Mouse (Mus musculus): ENCODE measurements at regions not wholly inside any gene's neighbourhood (a gene's known extent, or its start where the extent isn't known, plus 50 kb on each side); places are given as distances from the start of the nearest gene placed in this dataset.
A peak's percentile ranks its signal among the peaks of the same experiment; 100 is the strongest.
"Not testable (repeated sequence)": the region's sequence is repeated elsewhere in the genome, so short reads cannot be mapped to it uniquely, and the experiment has no call there.

DNA sequence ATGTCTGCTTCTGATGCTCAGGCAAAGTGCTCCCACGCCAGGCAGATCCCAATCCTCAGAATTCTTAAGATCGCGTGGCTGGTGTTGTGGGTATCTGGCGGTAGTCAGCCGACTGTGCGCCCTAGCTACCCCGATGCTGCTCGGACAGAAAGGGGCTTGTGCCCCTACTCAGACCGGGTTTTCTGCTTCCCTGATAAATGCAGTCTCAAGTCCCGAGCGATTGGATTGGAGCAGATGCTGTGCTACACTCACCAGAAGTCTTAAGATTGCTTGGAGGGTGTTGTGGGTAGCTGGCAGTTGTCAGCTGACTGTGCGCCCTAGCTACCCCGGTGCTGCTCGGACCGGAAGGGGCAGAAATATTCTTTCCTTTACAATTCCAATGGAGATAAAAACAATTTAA, 99.3 kb downstream of the Gm7489 start:
- ATAC-seq (ENCODE audit: low FRiP score); H3K9me3 ChIP-seq; H3K4me1 ChIP-seq (replicated peaks); H3K9ac ChIP-seq; H3K4me3 ChIP-seq; H3K27ac ChIP-seq; H3K27me3 ChIP-seq; H3K4me2 ChIP-seq; H3K36me3 ChIP-seq: not testable (repeated sequence)
- WGBS, result 91% methylated on average over 15 of the region's 15 CpGs

DNA sequence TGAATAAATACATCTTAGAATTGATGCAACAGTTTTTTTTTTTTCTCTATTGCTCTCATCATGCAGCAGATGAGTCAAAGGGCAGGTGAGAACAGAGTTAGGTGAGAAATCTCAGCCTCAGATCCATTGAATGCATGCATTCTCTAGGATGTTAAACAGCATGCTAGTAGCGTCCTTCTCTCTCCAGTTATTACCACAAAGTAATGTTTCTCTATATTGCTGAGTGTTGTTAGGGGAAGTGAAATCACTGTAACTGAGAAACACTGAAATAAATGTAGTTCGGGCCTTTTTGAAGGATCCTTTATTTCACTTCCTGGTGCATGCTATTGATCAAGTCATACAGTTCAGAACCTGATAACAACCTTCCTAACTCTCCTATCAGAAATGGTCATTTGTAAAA, 105.2 kb downstream of the Gm7489 start:
- Histone ChIP-seq H3K4me3 (no peak overlapping the region), H3K27ac (no peak overlapping the region), H3K9me3 (no peaks in the 10 kb centered on the region), H3K4me1 (replicated peaks) (no peaks in the 10 kb centered on the region), H3K9ac (no peak overlapping the region), H3K27me3 (no peaks in the 10 kb centered on the region), H3K4me2 (no peak overlapping the region), H3K36me3 (no peaks in the 10 kb centered on the region)
- WGBS, result 83% methylated on average over 2 of the region's 2 CpGs
- ATAC-seq (ENCODE audit: low FRiP score), result no peak

DNA sequence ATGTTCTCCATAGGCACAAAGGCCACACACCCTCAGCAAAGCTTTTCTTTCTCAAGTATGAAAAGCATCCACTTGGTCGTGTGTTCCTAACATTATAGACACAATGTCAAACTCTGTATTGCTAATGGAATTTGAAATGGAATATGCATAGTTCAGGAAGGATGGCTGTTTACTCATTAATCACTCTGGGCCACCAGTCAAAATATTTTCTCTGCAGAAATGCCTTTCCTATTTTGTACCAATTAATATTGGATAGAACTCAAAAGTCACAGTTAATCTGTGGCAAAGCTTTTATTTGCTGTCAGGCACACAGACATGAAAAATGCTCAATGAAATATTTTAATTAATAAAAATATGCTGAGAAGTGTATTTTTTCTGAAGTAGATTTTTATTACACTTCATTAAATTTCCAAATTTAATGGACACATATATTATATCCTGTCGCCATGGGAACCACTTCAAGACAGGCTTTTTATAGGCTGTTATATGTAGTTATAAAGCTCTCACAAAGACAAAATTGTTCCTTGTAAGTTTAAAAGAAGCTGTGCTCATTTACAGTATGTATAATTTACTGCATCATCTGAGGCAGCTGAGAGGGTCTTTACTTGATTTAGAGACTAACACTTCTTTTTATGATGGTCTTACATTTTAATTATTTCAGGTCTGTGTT, 110.6 kb downstream of the Gm7489 start:
- 73% methylated on average over 2 of the region's 2 CpGs for WGBS
- ATAC-seq (ENCODE audit: low FRiP score), result no peak
- H3K36me3 ChIP-seq, result no peaks in the 10 kb centered on the region
- no peaks in the 10 kb centered on the region for H3K27me3 ChIP-seq
- no peak overlapping the region for H3K27ac ChIP-seq
- no peaks in the 10 kb centered on the region for H3K4me1 ChIP-seq (replicated peaks)
- H3K9me3 ChIP-seq, result no peaks in the 10 kb centered on the region
- no peak overlapping the region for H3K4me3 ChIP-seq
- no peak overlapping the region for H3K4me2 ChIP-seq
- H3K9ac ChIP-seq, result no peak overlapping the region

DNA sequence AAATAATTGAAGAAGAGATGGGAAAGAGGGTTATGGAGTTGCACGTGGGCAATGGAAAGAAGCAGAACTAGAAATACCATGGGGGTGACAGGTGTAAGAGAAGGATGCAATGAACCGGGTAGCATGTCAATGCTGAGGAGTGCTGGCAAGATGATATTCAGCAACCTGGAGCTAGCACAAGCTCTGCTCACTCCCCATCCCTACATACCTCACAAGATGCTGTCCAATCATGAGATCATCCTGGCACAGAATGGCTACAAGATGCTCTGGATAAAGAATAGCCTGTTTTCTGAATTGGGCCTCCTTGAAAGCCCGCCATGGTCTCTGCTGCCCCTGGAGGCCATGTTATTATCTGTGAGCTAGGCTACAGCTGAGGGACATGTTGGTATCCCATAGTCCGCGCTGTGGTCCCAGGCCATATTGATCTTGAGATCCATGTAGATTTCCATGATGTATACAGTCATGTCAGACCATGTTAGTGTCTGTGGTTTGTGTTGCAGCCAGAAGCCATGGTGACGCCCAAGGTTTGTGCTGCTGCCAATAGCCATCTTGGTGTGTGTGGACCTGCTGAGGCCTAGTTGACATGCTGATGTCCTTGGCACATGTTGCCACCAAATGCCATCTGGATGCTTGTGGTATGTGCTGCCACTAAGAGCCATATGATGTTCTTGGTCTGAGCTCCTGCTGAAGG, 114.0 kb downstream of the Gm7489 start:
- WGBS, result 93% methylated on average over 6 of the region's 6 CpGs
- no peak overlapping the region for H3K9ac ChIP-seq
- ATAC-seq (ENCODE audit: low FRiP score), result no peak
- no peak overlapping the region for H3K27ac ChIP-seq
- H3K4me3 ChIP-seq, result no peak overlapping the region
- no peaks in the 10 kb centered on the region for H3K27me3 ChIP-seq
- H3K4me2 ChIP-seq, result no peak overlapping the region
- H3K36me3 ChIP-seq, result no peaks in the 10 kb centered on the region
- no peaks in the 10 kb centered on the region for H3K9me3 ChIP-seq
- H3K4me1 ChIP-seq (replicated peaks), result no peaks in the 10 kb centered on the region

DNA sequence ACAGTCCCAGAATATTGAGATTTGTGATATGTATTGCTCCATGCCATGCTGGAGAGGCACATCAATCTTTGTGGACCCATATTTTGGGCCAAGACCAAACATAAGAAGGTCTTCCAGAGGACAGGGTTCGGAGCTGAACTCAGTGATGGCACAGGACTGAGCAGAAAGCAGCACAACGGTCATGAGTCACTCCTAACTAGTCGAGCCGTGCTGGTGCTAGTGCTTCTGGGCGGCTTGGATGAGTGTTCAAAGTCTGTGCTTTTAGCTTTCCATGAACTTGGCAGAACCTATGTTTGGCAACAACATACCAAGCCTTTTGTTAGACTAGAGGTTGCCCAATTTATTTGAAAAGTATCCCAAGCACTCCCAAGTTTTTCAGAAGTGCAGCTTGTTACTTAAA, 149.1 kb downstream of the Gm7489 start:
- WGBS, result 90% methylated on average over 5 of the region's 5 CpGs
- H3K9ac ChIP-seq, result no peak overlapping the region
- no peaks in the 10 kb centered on the region for H3K36me3 ChIP-seq
- no peak overlapping the region for H3K4me3 ChIP-seq
- H3K27me3 ChIP-seq, result no peaks in the 10 kb centered on the region
- H3K27ac ChIP-seq, result no peak overlapping the region
- no peaks in the 10 kb centered on the region for H3K4me1 ChIP-seq (replicated peaks)
- H3K9me3 ChIP-seq, result no peaks in the 10 kb centered on the region
- no peak for ATAC-seq (ENCODE audit: low FRiP score)
- H3K4me2 ChIP-seq, result no peak overlapping the region

DNA sequence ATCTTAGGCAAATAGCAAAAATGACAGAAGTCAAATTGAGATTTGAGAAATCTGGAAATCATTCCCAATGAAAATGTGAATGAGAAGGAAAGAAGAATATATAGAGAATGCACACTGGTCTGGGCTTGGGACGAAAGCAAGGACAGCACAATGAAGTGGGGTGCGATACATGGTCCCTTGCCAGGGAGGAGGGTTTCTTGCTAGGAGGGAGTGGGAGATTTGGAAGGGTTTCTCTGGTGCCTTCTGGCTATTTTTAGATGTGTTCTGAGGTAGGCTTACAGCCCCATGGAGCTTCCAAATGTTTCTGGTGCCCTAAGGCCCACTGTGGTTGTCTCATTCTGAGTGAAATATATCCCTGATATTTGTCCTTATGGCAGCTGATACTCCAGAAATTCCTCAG, 166.0 kb downstream of the Gm7489 start:
- no peaks in the 10 kb centered on the region for H3K27me3 ChIP-seq

DNA sequence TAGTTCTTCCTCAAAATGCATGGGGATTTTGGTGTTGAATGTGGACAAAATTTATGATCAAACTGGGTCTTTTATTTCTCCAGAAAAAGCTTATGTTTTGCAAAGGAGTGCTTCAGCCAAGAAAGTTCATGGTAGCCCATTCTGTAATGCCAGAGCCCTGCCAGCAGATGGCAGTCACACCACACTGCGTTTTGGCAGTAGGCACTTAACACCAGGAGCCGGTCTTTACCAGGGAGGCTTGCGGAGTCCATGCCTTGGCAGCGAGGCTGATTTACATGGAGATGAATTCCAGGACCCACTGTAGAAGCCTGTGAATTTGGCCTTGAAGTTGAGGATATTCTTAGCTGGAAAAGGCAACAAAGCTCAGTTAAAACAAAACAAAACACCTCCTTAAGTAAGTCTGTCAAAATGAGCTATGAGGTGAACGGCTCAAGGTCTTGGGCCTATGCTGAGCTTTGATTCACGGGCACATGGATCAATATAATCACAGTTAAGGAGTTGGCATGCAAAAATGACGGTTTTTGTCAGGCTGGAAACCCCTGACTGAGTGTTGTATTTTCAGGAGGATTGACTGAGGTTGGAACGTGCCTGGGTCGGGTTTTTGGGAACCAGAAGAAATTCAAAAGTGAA, 185.4 kb downstream of the Gm7489 start:
- Histone ChIP-seq H3K27ac (no peak overlapping the region), H3K9ac (no peak overlapping the region), H3K9me3 (no peaks in the 10 kb centered on the region), H3K4me2 (no peak overlapping the region), H3K36me3 (no peaks in the 10 kb centered on the region), H3K4me1 (replicated peaks) (no peaks in the 10 kb centered on the region), H3K27me3 (no peaks in the 10 kb centered on the region), H3K4me3 (no peak overlapping the region)
- 41% methylated on average over 9 of the region's 9 CpGs for WGBS
- peak; percentile 89; the same call in 1 of the 2 replicates for ATAC-seq (ENCODE audit: low FRiP score)

More for the DNA sequence above, 166.0 kb downstream of the Gm7489 start:
- no peak overlapping the region for H3K9ac ChIP-seq
- no peaks in the 10 kb centered on the region for H3K9me3 ChIP-seq
- 92% methylated on average over 2 of the region's 2 CpGs for WGBS
- H3K36me3 ChIP-seq, result no peaks in the 10 kb centered on the region
- no peak overlapping the region for H3K4me2 ChIP-seq
- H3K4me3 ChIP-seq, result no peak overlapping the region
- H3K27ac ChIP-seq, result no peak overlapping the region
- ATAC-seq (ENCODE audit: low FRiP score), result no peak
- H3K4me1 ChIP-seq (replicated peaks), result no peaks in the 10 kb centered on the region

DNA sequence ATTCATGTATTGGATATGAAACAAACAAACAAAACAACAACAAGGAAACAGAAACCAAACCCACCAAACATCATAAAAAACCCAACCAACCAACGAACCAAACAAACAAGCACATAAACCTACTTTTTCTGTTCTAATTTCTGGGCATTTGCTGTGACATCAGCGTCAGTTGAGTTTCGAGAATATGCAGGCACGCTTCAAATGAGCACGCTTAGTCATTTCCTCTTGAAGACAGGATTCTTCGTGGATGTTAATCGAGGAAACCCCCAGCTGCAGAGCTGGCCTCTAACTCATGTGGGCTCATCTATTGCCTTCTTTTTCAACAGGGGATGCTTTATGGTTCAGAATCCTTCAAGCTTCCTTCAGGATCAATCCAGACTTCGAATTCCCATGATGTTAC, 187.0 kb downstream of the Gm7489 start:
- 82% methylated on average over 8 of the region's 8 CpGs for WGBS
- no peak overlapping the region for H3K9ac ChIP-seq
- ATAC-seq (ENCODE audit: low FRiP score), result no peak
- no peak overlapping the region for H3K4me3 ChIP-seq
- H3K27ac ChIP-seq, result no peak overlapping the region
- H3K36me3 ChIP-seq, result no peaks in the 10 kb centered on the region
- H3K27me3 ChIP-seq, result no peaks in the 10 kb centered on the region
- no peaks in the 10 kb centered on the region for H3K9me3 ChIP-seq
- no peak overlapping the region for H3K4me2 ChIP-seq
- H3K4me1 ChIP-seq (replicated peaks), result no peaks in the 10 kb centered on the region

DNA sequence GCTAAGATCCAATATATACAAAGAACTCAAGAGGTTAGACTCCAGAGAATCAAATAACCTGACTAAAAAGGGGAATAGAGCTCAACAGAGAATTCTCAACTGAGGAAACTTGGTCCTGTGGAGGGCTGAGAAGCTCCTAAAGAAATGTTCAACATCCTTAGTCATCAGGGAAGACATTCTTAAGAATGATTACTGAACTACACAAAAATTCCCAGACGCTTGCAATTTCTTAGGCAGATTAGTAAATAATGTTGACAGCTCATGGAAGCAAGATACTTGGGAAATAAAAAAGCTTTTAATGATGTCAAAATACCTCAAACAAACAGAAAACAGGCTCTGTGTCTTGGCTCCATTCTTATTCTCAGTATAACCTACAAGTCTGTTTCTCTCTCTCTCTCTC, 206.6 kb downstream of the Gm7489 start:
- no peaks in the 10 kb centered on the region for H3K36me3 ChIP-seq
- H3K9ac ChIP-seq, result no peak overlapping the region
- H3K9me3 ChIP-seq, result no peaks in the 10 kb centered on the region
- no peak overlapping the region for H3K4me3 ChIP-seq
- WGBS, result 90% methylated on average over 1 of the region's 1 CpGs
- no peak for ATAC-seq (ENCODE audit: low FRiP score)
- H3K4me2 ChIP-seq, result no peak overlapping the region
- no peaks in the 10 kb centered on the region for H3K4me1 ChIP-seq (replicated peaks)
- H3K27ac ChIP-seq, result no peak overlapping the region
- no peaks in the 10 kb centered on the region for H3K27me3 ChIP-seq

DNA sequence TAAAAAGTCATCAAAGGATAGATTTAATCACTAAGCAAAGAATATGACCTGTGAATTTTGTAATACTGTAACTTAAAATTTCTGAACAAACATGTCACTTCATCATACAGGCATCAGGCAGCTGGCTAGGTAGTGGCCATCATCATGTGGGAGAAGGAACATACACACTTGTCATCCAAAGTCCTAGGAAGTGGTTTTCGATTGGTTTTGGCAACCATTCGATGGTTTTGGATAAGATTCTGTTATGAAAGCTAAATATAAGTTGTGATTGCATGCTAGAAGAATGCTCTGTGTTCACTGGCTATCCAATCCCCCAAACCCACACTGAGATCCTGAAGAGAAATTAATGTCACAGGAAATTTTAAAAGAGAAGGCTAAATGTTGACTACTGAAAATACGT, 207.7 kb downstream of the Gm7489 start:
- H3K27me3 ChIP-seq, result no peaks in the 10 kb centered on the region
- ATAC-seq (ENCODE audit: low FRiP score), result no peak
- no peaks in the 10 kb centered on the region for H3K36me3 ChIP-seq
- no peak overlapping the region for H3K27ac ChIP-seq
- H3K4me2 ChIP-seq, result no peak overlapping the region
- 94% methylated on average over 3 of the region's 3 CpGs for WGBS
- H3K4me1 ChIP-seq (replicated peaks), result no peaks in the 10 kb centered on the region
- H3K4me3 ChIP-seq, result no peak overlapping the region
- no peaks in the 10 kb centered on the region for H3K9me3 ChIP-seq
- no peak overlapping the region for H3K9ac ChIP-seq

DNA sequence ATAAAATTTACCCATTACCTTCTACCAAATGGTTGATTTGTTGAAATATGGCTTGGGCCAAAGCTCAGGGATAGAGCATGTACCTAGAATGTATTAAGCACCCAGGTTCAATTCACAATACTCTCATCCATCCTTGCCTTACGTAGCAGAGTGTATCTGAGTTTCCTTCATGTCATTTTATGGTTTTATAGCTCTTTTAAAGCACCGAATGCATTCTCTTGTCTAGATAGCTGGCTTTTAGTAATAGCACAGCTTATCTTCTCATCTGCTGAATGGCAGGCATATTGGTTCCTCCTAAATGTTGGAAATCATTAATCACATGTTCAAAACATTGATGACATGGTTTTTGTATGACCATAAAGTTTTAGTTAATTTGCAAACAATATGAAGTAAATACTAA, 212.8 kb downstream of the Gm7489 start:
- no peak overlapping the region for H3K4me2 ChIP-seq
- no peak overlapping the region for H3K27ac ChIP-seq
- H3K9ac ChIP-seq, result no peak overlapping the region
- H3K4me3 ChIP-seq, result no peak overlapping the region
- H3K36me3 ChIP-seq, result no peaks in the 10 kb centered on the region
- no peaks in the 10 kb centered on the region for H3K27me3 ChIP-seq
- WGBS, result 82% methylated on average over 2 of the region's 2 CpGs
- no peaks in the 10 kb centered on the region for H3K9me3 ChIP-seq
- H3K4me1 ChIP-seq (replicated peaks), result no peaks in the 10 kb centered on the region
- no peak for ATAC-seq (ENCODE audit: low FRiP score)

DNA sequence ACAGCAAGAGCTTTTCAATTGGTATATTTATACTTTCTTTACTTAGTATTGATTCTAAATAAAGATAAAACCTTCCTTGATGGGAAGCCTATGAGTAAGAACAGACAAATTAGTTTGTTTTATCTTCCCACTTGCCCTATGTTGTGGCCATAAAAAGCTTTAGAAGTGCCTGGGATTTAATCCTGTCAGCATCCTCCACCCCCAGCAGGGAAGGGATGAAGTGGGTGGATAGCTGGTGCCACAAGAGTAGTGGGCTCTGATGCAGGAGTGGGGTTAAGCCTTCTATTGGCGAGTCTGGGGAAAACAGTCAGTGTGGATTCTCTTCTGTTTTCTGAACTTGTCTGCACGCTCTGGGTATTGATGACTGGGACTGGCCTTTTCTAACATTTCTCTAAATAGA, 227.7 kb downstream of the Gm7489 start:
- Histone ChIP-seq H3K4me2 (no peak overlapping the region), H3K36me3 (no peaks in the 10 kb centered on the region), H3K9me3 (no peaks in the 10 kb centered on the region), H3K27ac (no peak overlapping the region), H3K27me3 (no peaks in the 10 kb centered on the region), H3K4me1 (replicated peaks) (no peaks in the 10 kb centered on the region), H3K4me3 (no peak overlapping the region), H3K9ac (no peak overlapping the region)
- 83% methylated on average over 2 of the region's 2 CpGs for WGBS
- no peak for ATAC-seq (ENCODE audit: low FRiP score)

DNA sequence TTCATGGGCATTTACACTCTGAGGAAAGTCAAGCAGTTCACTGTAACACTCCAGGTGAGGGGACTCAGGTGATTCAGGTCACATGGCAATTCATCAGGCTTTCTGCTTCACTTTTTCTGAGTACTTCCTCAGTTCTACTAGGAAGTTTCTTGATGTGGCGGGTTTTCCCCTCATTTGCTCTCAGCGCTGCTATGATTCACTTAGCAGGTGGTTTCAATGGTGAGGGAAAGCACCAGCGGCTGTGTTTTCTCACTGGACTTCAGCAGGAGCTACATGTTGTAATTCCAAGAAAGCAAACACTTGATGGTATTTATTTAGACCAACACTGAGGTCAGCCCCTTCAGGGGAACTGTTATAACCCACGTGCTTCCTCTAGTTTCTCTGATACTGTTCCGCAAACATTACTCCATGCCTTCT, 229.4 kb downstream of the Gm7489 start:
- no peak overlapping the region for H3K4me3 ChIP-seq
- no peaks in the 10 kb centered on the region for H3K9me3 ChIP-seq
- ATAC-seq (ENCODE audit: low FRiP score), result no peak
- H3K9ac ChIP-seq, result no peak overlapping the region
- 85% methylated on average over 5 of the region's 5 CpGs for WGBS
- H3K36me3 ChIP-seq, result no peaks in the 10 kb centered on the region
- H3K4me2 ChIP-seq, result no peak overlapping the region
- no peak overlapping the region for H3K27ac ChIP-seq
- H3K27me3 ChIP-seq, result no peaks in the 10 kb centered on the region
- no peaks in the 10 kb centered on the region for H3K4me1 ChIP-seq (replicated peaks)

Measured in hindbrain, embryonic 13.5 days (tissue).